Mouse (Mus musculus) testis, adult 2 months (tissue): Measurements from ENCODE around the gene Tefm.

ENCODE experiments used
- CTCF ChIP-seq: fragments of 200-500 bp; IDR thresholded peaks from 2 replicates; pipeline ENCODE4 v1.5.1; 2012; ENCODE audit warnings: low read depth, mild to moderate bottlenecking, inconsistent platforms, low read length, moderate library complexity; ENCODE audit not compliant: control insufficient read depth, insufficient read depth, insufficient replicate concordance
- POLR2A ChIP-seq: fragments of 200-500 bp; IDR thresholded peaks from 2 replicates; pipeline ENCODE4 v1.6.1; 2012; ENCODE audit warnings: low read depth, mild to moderate bottlenecking, inconsistent platforms, low read length, moderate library complexity; ENCODE audit not compliant: control insufficient read depth

- TF ChIP-seq CTCF (no peak), POLR2A (no peak)
Observed at GRCm38 (mm10) chr11:80168611-80169249, 26.8 kb upstream of the Tefm start.
